Mouse (Mus musculus) testis, adult 2 months (tissue): ENCODE results near the gene Smg6.

Source experiments
- CTCF ChIP-seq: fragments of 200-500 bp; IDR thresholded peaks from 2 replicates; pipeline ENCODE4 v1.5.1; 2012; ENCODE audit warnings: low read depth, mild to moderate bottlenecking, inconsistent platforms, low read length, moderate library complexity; ENCODE audit not compliant: control insufficient read depth, insufficient read depth, insufficient replicate concordance
- POLR2A ChIP-seq: fragments of 200-500 bp; IDR thresholded peaks from 2 replicates; pipeline ENCODE4 v1.6.1; 2012; ENCODE audit warnings: low read depth, mild to moderate bottlenecking, inconsistent platforms, low read length, moderate library complexity; ENCODE audit not compliant: control insufficient read depth

DNA sequence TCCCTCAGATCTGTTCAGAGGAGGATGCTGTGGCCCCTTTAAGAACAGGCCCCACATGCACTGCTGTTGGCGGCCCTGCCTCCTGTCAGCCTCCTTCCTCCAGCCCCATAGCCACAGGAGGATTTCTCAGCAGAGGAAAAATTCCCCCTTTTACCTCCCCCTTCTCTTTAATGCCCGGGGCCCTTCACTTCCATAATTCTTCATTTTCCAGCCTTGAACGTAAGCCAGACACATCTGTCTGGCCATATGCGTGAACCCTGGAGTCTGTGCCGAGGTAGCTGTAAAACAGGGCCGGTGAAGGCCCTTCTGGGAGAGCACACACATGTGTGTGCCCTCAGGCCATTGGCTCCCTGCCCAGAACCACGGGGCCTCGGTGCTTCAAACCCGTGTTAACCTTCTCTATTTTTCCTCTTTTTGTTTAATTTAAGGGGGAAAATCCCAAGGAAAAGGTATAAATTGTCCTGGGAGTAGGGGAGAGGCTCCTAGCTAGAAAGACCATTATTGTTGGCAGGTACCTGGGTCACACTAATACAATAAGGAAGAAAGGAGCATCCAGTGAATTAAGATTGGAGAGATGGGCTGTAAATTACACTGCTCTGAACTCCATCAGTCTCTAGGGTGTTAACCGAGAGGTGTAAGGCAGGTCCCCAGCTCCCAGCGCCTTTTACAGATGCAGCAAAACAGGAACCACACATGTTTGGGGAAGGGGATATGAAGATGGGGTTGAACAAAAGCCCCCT lies 221.7 kb downstream of the Smg6 start:
- TF ChIP-seq POLR2A (no peak), CTCF (no peak)
